Mouse (Mus musculus): ENCODE data around the gene Camsap2.

- TF ChIP-seq MAX (IDR thresholded peaks at IDR 0.05), result no peak
- no peak for TF ChIP-seq CTCF (IDR thresholded peaks at IDR 0.05; ENCODE audit: control insufficient read depth, insufficient read depth, insufficient read length)
Measured at GRCm38 (mm10) chr1:136263355-136263754, 82.5 kb downstream of the Camsap2 start.

Measured in C2C12 (cell line).